Mouse (Mus musculus) ovary, postnatal 10 days (tissue): ENCODE data around the gene Mul1.
A peak's percentile ranks its signal among the peaks of the same experiment; 100 is the strongest.
"Not testable (repeated sequence)": the region's sequence is repeated elsewhere in the genome, so short reads cannot be mapped to it uniquely, and the experiment has no call there.

ENCODE experiments used
- DNase-seq: peaks from one replicate; pipeline ENCODE4 v3.0.0; 2022; ENCODE audit warnings: low spot score

The Mul1 gene

GRCm38 (mm10) chr4:138434347-138435316, at the start of gene Mul1:
TSS of gene Mul1 (plus strand) at chr4:138434671.
- peak; percentile 95 for DNase-seq

- DNase-seq, result no peak
Observed at GRCm38 (mm10) chr4:138393703-138394102, 40.8 kb upstream of the Mul1 start.

- no peak for DNase-seq
Observed at GRCm38 (mm10) chr4:138395087-138395970, 39.1 kb upstream of the Mul1 start.

GRCm38 (mm10) chr4:138395971-138396645, 38.4 kb upstream of the Mul1 start, which contains the start of gene Fam43b:
TSS of gene Fam43b (minus strand) at chr4:138396528.
- no peak for DNase-seq

GRCm38 (mm10) chr4:138396711-138397110, 37.8 kb upstream of the Mul1 start:
- no peak for DNase-seq

- no peak for DNase-seq
Observed at GRCm38 (mm10) chr4:138404806-138405205, 29.7 kb upstream of the Mul1 start.

GRCm38 (mm10) chr4:138407479-138408194, 26.8 kb upstream of the Mul1 start:
- DNase-seq, result no peak

- DNase-seq, result no peak
Observed at GRCm38 (mm10) chr4:138411011-138411410, 23.5 kb upstream of the Mul1 start.

GRCm38 (mm10) chr4:138411504-138412121, 22.9 kb upstream of the Mul1 start:
- DNase-seq, result no peak

- no peak for DNase-seq
Observed at GRCm38 (mm10) chr4:138414725-138415124, 19.7 kb upstream of the Mul1 start.

GRCm38 (mm10) chr4:138415991-138416390, 18.5 kb upstream of the Mul1 start:
- no peak for DNase-seq

- no peak for DNase-seq
Observed at GRCm38 (mm10) chr4:138416414-138416813, 18.1 kb upstream of the Mul1 start.

GRCm38 (mm10) chr4:138417882-138418281, 16.6 kb upstream of the Mul1 start:
- DNase-seq, result no peak

GRCm38 (mm10) chr4:138418340-138418957, 16.0 kb upstream of the Mul1 start:
- DNase-seq, result no peak

- DNase-seq, result no peak
Observed at GRCm38 (mm10) chr4:138425028-138425427, 9.4 kb upstream of the Mul1 start.

- DNase-seq, result not testable (repeated sequence)
Observed at GRCm38 (mm10) chr4:138425604-138426003, 8.9 kb upstream of the Mul1 start.

- DNase-seq, result peak; percentile 59
Observed at GRCm38 (mm10) chr4:138426778-138427705, 7.4 kb upstream of the Mul1 start.

- DNase-seq, result no peak
Observed at GRCm38 (mm10) chr4:138429778-138430177, 4.7 kb upstream of the Mul1 start.

GRCm38 (mm10) chr4:138431340-138431739, 3.1 kb upstream of the Mul1 start:
- no peak for DNase-seq
